Mouse (Mus musculus) heart, adult 2 months (tissue): ENCODE data around the gene Dock8.

Experiments
- CTCF ChIP-seq: fragments of 200-600 bp; IDR thresholded peaks from 2 replicates; pipeline ENCODE4 v1.8.1; 2022; ENCODE audit warnings: antibody characterized with exemption, mild to moderate bottlenecking, moderate library complexity
- EP300 ChIP-seq: fragments of 200-500 bp; IDR thresholded peaks from 2 replicates; pipeline ENCODE4 v1.6.1; 2011; ENCODE audit warnings: low read depth, low read length, control low read depth; ENCODE audit not compliant: insufficient read depth
- POLR2A ChIP-seq: fragments of 200-500 bp; IDR thresholded peaks from 2 replicates; pipeline ENCODE4 v1.6.1; 2011; ENCODE audit warnings: mild to moderate bottlenecking, low read depth, low read length, control low read depth; ENCODE audit not compliant: insufficient read depth

DNA sequence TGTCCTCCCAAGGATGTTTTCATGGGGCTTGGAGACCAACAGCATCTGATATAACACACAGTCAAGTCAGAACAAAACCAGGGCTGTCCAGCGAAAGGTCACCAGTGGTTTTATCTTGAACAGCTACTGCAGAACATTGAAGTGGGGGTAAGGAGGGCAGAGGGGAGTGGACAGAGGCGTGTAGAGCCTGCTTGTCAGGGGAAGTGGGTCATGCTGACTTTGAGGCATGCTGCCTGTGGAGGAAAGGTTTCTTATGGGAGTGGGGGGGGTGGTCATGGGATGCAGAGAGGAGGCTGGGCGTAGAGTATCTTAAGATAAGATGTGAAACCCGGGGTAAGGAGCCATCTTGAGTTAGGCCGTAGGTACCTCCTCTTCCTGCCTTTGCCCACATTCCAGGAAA is 37.5 kb downstream of the Dock8 start:
- TF ChIP-seq EP300 (no peak), CTCF (no peak), POLR2A (no peak)
